ENCODE assay signal across 15 mouse cellular contexts in the genomic region with DNA sequence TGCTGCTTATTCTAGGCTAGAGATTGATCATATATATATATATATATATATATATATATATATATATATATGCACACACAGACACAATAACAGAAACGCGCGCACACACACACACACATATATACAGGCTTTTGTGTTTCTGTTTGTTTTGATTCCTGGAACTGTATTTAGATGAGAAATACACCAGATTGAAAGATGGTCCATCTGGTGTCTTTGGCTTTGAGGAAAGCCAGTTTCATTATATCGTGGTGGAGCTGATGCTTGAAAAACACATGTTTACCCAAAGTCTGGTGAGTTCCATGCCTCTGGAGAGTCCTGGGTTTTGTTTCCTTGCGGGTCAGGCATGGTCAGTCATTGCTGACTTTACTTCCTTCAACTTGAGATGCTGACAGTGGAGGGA.
"Had no signal": no experiment of that assay in that cellular context is flagged by ENCODE, and none has a peak within 500 bp of the region (broad histone marks: within the 10 kb centered on the region; RNA-seq: fewer than 3 reads in every experiment).

No protein-coding gene starts in this region.

- H3K4me2 ChIP-seq: neural tube, embryonic 15.5 days; stomach, embryonic 15.5 days had no signal

- H3K9me3 ChIP-seq: neural tube, embryonic 15.5 days; stomach, embryonic 15.5 days had no signal

- H3K4me3 ChIP-seq: neural tube, embryonic 15.5 days; stomach, embryonic 15.5 days had no signal

- H3K27me3 ChIP-seq: neural tube, embryonic 15.5 days; stomach, embryonic 15.5 days had no signal

- H3K27ac ChIP-seq: neural tube, embryonic 15.5 days; stomach, embryonic 15.5 days; stomach, postnatal 0 days had no signal

- DNase-seq: retina, postnatal 1 day; right cerebral cortex, adult 18-20 months; right cerebral cortex, postnatal 14 days; right cerebral cortex, postnatal 25 days; right cerebral cortex, postnatal 4 days; spleen, adult 18-20 months; thymus, adult 18-20 months; thymus, adult 2 months; thymus, postnatal 14 days; thymus, postnatal 25 days; thymus, postnatal 36 days; thymus, postnatal 4 days had no signal

- H3K9ac ChIP-seq: neural tube, embryonic 15.5 days; stomach, embryonic 15.5 days had no signal

- H3K36me3 ChIP-seq: neural tube, embryonic 15.5 days; stomach, embryonic 15.5 days had no signal
